Mouse (Mus musculus): ENCODE results near the gene Pkn3. TPM values are rescaled to one million over a fixed set of nuclear protein-coding genes. Genes with fewer than 3 reads are reported as not detected.
A peak's percentile ranks its signal among the peaks of the same experiment; 100 is the strongest.

Gene Pkn3
- polyA plus RNA-seq, 1 experiment from 2014 or later, result 1.6 TPM

DNA sequence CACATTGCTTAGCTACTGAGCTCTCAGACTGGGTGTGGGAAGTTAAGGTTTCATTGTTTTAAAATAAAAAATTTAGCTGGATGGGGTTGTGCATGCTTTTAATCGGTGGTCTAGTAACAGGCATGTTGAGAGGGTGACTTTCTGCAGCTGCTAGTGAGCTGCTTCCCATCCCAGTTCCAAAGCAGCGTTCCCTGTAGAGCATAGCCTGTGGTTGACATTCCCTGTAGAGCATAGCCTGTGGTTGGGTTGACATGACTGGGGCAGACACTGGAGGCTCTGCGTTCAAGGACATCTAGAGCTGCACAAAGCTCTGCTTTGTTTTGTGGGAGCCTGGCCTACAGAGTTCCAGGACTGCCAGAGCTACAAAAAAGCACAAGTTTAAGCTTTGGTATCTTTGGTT, 4.2 kb upstream of the Pkn3 start:
- peaks cover 10% of the 10 kb centered on the region for H3K79me2 ChIP-seq (ENCODE audit: inconsistent target)
- WGBS (ENCODE audit: missing documents), result 94% methylated on average over 3 of the region's 3 CpGs
- H3K27ac ChIP-seq, result no peak overlapping the region
- no peak overlapping the region for H3K4me3 ChIP-seq (ENCODE audit: inconsistent target)
- H3K36me3 ChIP-seq (ENCODE audit: inconsistent target), result peaks cover 7% of the 10 kb centered on the region; the same call in 1 of the 2 replicates

DNA sequence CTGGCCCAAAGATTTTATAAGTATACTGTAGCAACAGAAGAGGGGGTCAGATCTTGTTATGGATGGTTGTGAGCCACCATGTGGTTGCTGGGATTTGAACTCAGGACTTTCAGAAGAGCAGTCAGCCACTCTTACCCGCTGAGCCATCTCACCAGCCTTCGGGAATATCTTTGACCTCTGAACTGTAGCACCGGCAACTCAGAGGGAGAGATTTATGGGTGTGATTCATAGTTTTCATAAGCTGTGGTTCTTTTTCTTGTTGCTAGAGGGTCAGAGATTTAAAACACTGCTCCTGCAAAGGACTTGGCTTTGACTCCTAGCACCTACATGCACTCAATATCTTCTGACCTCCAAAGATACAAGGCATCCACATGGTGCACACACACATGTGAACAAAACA, 1.9 kb upstream of the Pkn3 start:
- Histone ChIP-seq H3K79me2 (ENCODE audit: inconsistent target) (no peaks in the 10 kb centered on the region), H3K27ac (no peak overlapping the region), H3K4me3 (ENCODE audit: inconsistent target) (no peak overlapping the region), H3K36me3 (ENCODE audit: inconsistent target) (no peaks in the 10 kb centered on the region)
- WGBS (ENCODE audit: missing documents), result 75% methylated on average over 3 of the region's 3 CpGs

DNA sequence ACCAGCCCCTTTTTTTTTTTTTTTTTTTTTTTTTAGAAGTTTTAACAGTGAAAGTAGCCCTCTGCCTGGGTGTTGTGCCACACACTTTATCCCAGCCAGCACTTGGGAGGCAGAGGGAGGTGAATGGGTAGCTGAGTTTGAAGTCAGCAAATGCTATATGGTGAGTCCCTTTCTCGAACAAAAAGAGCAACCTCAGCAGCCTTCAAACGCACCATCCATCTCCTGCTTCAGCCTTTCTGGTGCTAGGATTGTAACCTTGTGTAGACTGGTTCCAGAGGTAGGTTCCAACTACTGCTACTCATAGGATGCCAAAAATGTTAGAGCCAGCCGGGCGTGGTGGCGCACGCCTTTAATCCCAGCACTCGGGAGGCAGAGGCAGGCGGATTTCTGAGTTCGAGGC, 1.0 kb upstream of the Pkn3 start:
- no peaks in the 10 kb centered on the region for H3K36me3 ChIP-seq (ENCODE audit: inconsistent target)
- WGBS (ENCODE audit: missing documents), result 87% methylated on average over 2 of the region's 9 CpGs
- no peak overlapping the region for H3K4me3 ChIP-seq (ENCODE audit: inconsistent target)
- H3K79me2 ChIP-seq (ENCODE audit: inconsistent target), result no peaks in the 10 kb centered on the region
- H3K27ac ChIP-seq, result no peak overlapping the region

DNA sequence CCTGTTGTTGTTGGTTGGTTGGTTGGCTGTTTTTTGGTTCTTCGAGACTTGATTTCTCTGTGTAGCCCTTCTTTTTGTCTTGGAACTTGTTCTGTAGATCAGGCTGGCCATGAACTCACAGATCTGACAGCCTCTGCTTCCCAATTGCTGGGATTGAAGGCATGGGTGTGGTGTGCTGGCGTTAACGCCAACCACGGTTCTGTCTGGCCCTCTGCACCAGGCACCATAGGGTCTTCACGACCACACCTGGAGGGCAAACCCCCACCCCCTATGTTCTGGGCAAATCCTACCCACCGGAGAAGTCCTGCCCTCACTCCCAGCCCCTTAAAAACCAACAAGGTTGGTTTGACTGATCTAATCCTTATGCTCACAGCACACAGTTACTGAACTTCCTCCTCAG, 525 bp upstream of the Pkn3 start:
- no peaks in the 10 kb centered on the region for H3K79me2 ChIP-seq (ENCODE audit: inconsistent target)
- WGBS (ENCODE audit: missing documents), result 63% methylated on average over 6 of the region's 6 CpGs
- no peaks in the 10 kb centered on the region for H3K36me3 ChIP-seq (ENCODE audit: inconsistent target)
- no peak overlapping the region for H3K4me3 ChIP-seq (ENCODE audit: inconsistent target)
- H3K27ac ChIP-seq, result 0 out of 2 replicates have a peak overlapping the region, but pooled peaks have one; percentile 13

DNA sequence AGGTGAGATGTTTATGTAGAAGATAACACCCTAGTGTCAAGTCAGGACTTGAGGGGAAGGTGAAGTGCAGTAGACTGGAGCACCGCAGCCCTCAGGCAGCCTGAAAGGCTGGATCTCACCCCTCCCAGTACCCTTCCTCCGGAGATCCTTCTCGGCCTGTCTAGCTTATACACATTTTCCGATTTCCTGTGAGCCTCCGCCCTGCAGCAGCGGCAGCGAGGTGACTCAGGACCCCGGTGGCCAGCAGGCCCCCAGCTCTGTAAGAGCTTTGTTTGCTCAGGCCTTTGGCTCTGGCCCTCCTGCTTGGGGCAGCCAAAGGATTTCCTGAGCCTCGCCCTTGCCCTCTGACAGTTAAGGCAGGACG, 847 bp downstream of the Pkn3 start:
- H3K4me3 ChIP-seq (ENCODE audit: inconsistent target), result peak overlapping the region; percentile 54; the same call in 1 of the 2 replicates
- 0 out of 2 replicates have a peak overlapping the region, but pooled peaks have one; percentile 66 for H3K27ac ChIP-seq
- no peaks in the 10 kb centered on the region for H3K36me3 ChIP-seq (ENCODE audit: inconsistent target)
- H3K79me2 ChIP-seq (ENCODE audit: inconsistent target), result no peaks in the 10 kb centered on the region
- WGBS (ENCODE audit: missing documents), result 28% methylated on average over 10 of the region's 10 CpGs

DNA sequence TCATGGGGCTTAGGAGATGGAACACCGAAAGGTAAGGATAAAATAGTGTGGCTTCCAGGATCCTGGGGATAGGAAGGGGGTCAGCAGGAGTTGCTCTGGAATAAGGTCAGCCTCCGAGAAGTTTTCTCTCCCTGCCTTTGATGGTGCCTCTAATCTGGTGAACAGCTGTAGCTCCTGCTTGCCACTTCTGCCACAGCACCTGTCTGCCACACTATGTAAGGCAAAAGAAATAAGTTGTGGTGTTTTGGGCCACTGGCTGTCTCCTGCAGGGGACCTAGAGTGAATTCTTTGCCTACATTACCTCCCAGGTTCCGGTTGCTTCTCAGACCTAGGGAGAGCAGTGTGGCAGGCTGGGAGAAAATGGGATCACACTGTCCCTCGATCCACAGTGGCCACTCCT, 1.3 kb downstream of the Pkn3 start:
- 82% methylated on average over 4 of the region's 4 CpGs for WGBS (ENCODE audit: missing documents)
- Histone ChIP-seq H3K4me3 (ENCODE audit: inconsistent target) (no peak overlapping the region), H3K27ac (no peak overlapping the region), H3K79me2 (ENCODE audit: inconsistent target) (no peaks in the 10 kb centered on the region), H3K36me3 (ENCODE audit: inconsistent target) (no peaks in the 10 kb centered on the region)

DNA sequence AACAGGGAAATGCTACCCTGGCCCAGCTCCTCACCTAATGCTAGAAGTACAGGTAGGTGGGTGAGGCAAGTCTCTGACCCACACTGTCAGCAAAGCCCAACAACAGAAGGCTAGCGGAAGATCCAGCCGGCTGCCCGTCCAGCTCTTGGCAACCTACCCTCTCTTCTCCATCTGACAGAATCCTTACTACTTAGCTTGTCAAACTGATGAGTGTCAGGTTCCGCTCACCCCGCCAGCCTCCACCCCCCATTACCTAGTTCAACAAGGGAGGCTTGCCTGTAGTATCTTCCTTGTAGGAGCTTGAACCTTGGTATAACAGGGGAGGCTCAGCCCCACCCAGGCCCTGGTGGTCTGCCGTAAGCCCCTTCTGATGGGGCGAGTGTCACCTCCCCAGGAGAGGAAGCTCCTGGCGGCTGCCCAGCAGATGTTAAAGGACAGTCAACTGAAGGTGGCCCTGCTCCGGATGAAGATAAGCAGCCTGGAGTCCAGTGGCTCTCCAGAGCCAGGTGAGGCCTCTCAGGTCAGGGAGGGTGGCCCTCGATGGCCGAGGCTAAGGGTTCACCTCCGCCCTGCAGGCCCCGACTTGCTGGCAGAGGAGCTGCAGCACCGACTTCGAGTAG, 2.8 kb downstream of the Pkn3 start:
- Histone ChIP-seq H3K36me3 (ENCODE audit: inconsistent target) (no peaks in the 10 kb centered on the region), H3K27ac (no peak overlapping the region), H3K4me3 (ENCODE audit: inconsistent target) (no peak overlapping the region), H3K79me2 (ENCODE audit: inconsistent target) (no peaks in the 10 kb centered on the region)
- 97% methylated on average over 15 of the region's 15 CpGs for WGBS (ENCODE audit: missing documents)

DNA sequence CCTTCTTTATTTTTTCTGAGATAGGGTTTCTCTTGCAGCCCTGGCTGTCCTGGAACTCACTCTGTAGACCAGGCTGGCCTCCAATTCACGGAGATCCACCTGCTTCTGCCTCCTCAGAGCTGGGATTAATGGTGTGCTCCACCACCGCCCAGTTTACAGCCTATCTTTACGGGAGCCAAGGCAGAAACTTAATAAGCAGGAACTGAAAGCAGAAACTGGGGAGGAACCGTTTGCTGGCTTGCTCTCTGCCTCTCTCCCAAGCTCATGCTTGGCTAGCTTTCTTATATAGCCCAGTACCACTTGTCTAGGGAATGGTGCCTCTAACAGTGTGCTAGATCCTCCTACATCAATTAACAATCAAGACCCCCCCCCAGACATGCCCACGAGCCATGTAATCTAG, 6.6 kb downstream of the Pkn3 start:
- WGBS (ENCODE audit: missing documents), result 9% methylated on average over 5 of the region's 5 CpGs
- Histone ChIP-seq H3K36me3 (ENCODE audit: inconsistent target) (no peaks in the 10 kb centered on the region), H3K27ac (peak overlapping the region; percentile 7; the same call in 1 of the 2 replicates), H3K79me2 (ENCODE audit: inconsistent target) (no peaks in the 10 kb centered on the region), H3K4me3 (ENCODE audit: inconsistent target) (no peak overlapping the region)

DNA sequence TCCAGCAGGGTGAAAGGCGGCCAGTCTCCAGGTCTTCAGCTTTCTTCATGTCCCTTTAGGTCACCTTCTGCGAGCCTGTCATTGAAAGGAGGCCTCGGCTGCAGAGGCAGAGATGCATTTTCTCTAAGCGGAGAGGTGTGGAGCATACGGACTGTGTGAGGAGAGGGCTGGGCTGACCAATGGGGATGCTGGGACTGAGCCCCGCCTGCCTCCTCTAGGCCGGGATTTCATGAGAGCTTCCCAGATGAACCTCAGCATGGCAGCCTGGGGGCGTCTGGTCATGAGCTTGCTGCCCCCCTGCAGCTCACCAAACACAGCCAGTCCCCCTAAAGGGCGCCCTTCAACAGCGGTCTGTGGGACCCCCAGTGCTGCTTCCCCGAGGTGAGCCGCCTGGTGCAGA, 7.1 kb downstream of the Pkn3 start:
- WGBS (ENCODE audit: missing documents), result 89% methylated on average over 12 of the region's 12 CpGs
- Histone ChIP-seq H3K27ac (peak overlapping the region; percentile 7; the same call in 1 of the 2 replicates), H3K4me3 (ENCODE audit: inconsistent target) (no peak overlapping the region), H3K36me3 (ENCODE audit: inconsistent target) (no peaks in the 10 kb centered on the region), H3K79me2 (ENCODE audit: inconsistent target) (no peaks in the 10 kb centered on the region)

DNA sequence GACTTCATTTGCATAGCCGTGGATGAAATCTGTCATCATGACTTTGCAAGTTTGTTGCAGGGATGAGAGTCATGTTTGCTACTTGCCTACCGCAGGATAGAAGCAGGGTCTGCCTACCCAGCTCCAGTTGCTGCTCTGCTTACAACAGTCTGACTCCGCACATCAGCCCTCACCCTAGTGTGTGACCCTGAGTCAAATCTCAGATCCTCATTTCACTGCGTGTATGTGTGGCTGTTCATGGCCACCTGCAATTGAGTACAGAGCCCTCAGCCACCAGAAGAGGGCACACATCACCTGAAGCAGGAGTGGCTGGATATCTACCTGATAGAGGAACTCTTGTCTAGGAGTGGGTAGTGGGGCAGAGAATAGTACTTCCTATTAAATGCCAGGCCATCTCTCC, 9.8 kb downstream of the Pkn3 start:
- H3K79me2 ChIP-seq (ENCODE audit: inconsistent target), result no peaks in the 10 kb centered on the region
- H3K27ac ChIP-seq, result no peak overlapping the region
- H3K36me3 ChIP-seq (ENCODE audit: inconsistent target), result peaks cover 19% of the 10 kb centered on the region; the same call in 1 of the 2 replicates
- WGBS (ENCODE audit: missing documents), result 54% methylated on average over 4 of the region's 4 CpGs
- H3K4me3 ChIP-seq (ENCODE audit: inconsistent target), result no peak overlapping the region

DNA sequence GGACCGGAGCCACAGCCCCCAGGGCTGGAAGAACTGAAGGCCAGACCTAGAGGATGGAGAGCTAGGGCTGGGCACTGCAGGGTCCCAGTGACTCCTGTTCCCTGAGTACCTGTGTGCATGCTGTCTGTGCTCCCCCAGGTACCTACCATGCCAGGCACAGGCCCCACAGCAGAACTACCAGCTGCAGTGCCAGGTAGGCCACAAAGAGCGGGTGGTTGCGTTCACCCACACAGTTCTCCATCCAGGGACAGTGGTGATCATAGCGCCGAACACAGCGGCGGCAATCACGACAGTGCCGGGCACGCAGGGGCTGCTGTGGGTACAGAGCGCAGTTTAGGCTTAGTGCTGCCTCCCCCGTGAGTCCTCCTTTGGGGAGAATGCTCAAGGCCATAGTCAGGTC, 14.0 kb downstream of the Pkn3 start:
- no peak overlapping the region for H3K27ac ChIP-seq
- WGBS (ENCODE audit: missing documents), result 91% methylated on average over 12 of the region's 12 CpGs

DNA sequence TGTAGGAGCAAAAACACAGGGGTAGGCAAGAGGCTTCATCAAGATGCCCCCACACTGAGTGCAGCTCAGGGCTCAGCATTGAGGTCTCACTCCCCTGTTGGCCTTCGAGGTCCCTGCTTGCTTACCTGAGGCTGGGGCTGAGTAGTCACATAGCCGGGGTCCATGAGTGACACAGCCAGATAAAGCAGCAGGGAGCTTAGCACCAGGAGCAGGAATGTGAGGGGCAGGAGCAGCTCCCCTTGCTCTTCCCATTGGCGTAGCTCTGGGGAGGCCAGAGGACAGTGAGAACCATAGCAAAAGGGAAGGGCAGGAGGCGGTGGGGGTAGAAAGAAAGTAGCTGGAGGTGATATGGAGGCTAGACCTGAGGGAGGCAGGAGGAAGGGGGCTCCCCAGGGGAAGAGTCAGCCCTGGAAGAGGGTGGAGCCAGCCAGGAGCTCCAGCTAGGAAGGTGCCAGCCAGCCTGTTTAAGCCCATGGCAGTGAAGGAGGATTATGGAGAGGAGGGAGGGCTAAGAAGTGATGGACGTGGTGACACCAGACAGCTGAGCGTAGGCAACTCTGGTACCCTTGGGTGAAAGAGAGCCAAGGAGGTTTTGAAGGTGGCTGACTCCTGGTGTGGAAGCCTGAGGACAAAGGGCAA, 14.9 kb downstream of the Pkn3 start:
- WGBS (ENCODE audit: missing documents), result 81% methylated on average over 6 of the region's 6 CpGs
- Histone ChIP-seq H3K27ac (no peak overlapping the region), H3K79me2 (ENCODE audit: inconsistent target) (peaks cover 11% of the 10 kb centered on the region; the same call in 1 of the 2 replicates), H3K4me3 (ENCODE audit: inconsistent target) (peak overlapping the region; percentile 89), H3K36me3 (ENCODE audit: inconsistent target) (peaks cover 19% of the 10 kb centered on the region; the same call in 1 of the 2 replicates)

More for the DNA sequence above, 14.0 kb downstream of the Pkn3 start:
- Histone ChIP-seq H3K36me3 (ENCODE audit: inconsistent target) (peaks cover 19% of the 10 kb centered on the region; the same call in 1 of the 2 replicates), H3K4me3 (ENCODE audit: inconsistent target) (no peak overlapping the region), H3K79me2 (ENCODE audit: inconsistent target) (peaks cover 11% of the 10 kb centered on the region; the same call in 1 of the 2 replicates)

DNA sequence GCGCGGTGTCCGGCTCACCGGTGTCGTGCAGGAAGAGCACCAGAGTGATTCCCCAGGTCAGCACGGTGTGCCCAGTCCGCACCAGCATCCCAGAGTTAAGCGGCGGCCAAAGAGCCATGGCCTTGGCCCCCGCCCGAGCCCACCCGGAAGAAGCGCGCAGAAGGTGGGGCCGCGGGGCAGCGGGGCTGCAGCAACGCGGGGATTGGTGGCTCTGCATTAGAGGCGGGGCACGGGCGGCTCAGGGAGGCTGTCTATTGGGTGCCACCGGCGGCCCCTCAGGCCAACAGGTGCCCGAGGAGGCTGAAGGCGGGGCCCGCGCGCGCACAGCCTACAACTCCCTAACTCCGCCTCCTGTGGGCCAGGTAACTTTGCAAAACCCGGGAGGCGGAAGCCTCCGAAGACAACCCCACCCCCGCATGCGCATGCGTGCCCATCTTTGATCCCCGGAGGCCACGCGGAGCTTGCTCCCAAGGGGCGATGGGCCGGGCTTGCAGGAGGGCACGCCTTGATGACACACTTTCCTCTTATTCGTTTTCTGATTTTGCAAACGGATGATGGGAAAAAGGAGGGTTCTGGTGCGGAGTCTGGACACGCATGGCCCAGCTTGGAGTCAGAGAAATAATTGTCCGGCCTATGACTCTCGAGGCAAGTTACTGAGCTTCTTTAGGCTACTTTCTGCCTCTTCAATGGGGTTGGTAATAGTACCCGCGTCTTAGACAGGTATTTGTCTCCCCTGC, 16.2 kb downstream of the Pkn3 start, which contains the start of gene Zdhhc12:
Zdhhc12 (minus strand) TSS at position 178 of the 737 bp plus-strand sequence.
- WGBS (ENCODE audit: missing documents), result under 1% methylated on average over 46 of the region's 51 CpGs

DNA sequence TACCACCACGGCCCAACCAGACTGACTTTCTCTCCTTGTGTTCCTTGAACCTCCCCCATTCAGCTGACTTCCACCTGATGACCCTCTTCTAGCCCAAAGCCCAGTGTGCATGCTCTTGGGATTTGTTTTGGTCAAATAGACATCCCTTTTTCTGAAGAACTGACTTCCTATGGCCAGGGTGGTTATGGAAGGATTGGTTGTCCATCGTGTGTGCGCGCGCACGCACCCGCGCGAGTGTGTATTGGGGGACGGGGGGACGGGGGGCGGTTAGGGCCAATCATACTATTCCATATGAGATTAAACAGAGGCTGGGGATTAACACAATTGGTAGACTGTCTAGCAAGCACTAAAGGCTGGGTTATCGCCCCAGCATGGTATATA, 16.7 kb downstream of the Pkn3 start:
- peaks cover 19% of the 10 kb centered on the region; the same call in 1 of the 2 replicates for H3K36me3 ChIP-seq (ENCODE audit: inconsistent target)
- H3K27ac ChIP-seq, result peak overlapping the region; percentile 65
- H3K4me3 ChIP-seq (ENCODE audit: inconsistent target), result peak overlapping the region; percentile 85
- WGBS (ENCODE audit: missing documents), result under 1% methylated on average over 13 of the region's 13 CpGs
- H3K79me2 ChIP-seq (ENCODE audit: inconsistent target), result peaks cover 11% of the 10 kb centered on the region; the same call in 1 of the 2 replicates

More for the DNA sequence above, 16.2 kb downstream of the Pkn3 start, which contains the start of gene Zdhhc12:
- H3K79me2 ChIP-seq (ENCODE audit: inconsistent target), result peaks cover 11% of the 10 kb centered on the region; the same call in 1 of the 2 replicates
- peaks cover 19% of the 10 kb centered on the region; the same call in 1 of the 2 replicates for H3K36me3 ChIP-seq (ENCODE audit: inconsistent target)
- peak within 1 kb of the TSS; percentile 89 for H3K4me3 ChIP-seq (ENCODE audit: inconsistent target)
- peak within 1 kb of the TSS; percentile 65 for H3K27ac ChIP-seq

Data from macrophage (primary cell).